Mouse (Mus musculus): ENCODE data around the gene Ralb. TPM values are rescaled to one million over a fixed set of nuclear protein-coding genes. Genes with fewer than 3 reads are reported as not detected.

Ralb gene
- 60.8 and 63.0 TPM in 2 replicates for polyA plus RNA-seq (2015; fragmentation: Nextera tagmentation; extraction: Ambion mirVana)

DNA sequence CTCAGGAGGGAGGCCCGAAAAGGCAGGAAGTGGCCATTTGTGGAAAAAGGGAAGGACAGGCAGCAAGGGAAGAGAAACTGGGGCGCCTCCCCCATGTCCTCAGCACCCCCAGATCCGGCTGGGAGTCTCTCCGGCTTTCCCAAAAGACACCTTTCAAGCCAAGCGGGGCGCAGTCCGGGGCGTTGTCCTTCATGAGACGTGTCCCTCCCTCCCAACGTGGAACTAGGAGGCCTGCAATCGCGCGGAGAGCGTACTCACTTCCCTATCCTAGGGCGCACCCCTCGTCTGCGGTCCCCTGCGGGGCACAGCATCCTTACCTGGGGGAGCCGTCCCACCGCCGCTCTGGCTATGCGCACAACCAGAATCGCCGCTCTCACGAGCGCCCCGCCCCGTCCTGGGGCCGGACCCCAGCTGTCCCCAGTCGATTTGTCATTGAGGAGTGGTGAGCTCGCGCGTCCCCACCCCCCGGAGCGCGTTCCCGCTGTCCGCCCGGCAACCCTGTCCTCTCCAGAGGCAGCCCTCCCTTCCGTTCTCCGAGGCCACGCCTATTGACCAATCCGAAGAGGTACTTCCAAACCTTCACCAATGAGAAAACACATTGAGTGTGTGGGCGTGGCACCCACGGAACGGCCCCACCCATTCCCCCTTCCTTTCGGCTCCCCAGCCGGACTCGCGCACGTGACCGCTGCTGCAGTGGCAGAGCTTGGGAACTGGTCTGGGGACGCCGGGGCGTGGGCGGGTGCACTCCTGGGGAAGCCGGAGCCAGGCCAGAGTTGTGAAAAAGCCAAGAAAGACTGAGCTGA is at the start of gene Ralb:
Gene Ralb (minus strand): TSS at position 535 of the 803 bp plus-strand sequence.

GRCm38 (mm10) chr1:119525689-119526591 is 21.3 kb upstream of the Ralb start, which contains the start of gene Tmem185b:
Tmem185b (plus strand) TSS chr1:119526160.

DNA sequence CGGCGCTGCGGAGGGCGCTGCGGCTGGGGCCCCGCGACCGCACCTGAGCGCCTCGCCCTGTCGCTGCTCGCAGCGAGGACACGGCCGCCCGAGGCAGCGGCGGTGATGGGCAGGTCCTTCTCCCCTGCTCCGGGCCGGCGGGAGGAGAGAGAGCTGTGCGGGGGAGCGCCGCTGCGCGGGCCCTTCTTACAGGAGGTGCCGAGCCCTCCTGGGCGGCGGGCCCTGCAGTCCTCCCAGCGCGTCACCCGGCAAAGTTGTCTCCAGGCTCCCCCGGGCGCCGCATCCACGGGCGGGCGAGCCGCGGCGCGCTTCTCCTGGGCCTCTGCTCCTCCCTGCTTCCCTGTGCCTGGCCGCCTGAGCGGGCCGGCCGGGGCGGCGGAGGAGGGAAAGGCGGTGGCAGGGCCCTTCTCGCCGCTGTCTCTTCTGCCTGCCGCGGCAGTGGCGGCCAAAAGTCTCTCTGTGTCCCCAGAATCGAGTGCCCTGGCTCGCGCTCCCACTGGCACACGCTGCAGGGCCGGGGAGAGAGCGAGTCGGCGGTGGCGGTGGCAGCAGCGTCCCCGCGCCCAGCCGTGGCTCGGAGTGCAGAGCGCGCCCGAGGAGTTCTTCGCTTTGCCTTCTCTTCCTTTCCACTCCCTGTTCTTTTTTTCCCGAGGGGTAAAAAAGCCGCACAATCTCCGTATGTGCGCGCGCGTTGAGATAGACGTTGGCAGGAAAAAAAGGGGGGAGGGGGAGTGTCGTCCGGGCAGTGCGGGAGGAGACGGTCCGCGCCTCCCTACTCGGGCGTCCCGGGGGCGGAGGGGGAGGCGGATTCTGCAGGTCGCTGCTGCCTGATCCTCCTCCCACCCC is 82.8 kb downstream of the Ralb start, which contains the start of gene Inhbb:
Gene Inhbb (minus strand): TSS at position 673 of the 846 bp plus-strand sequence.

Other genes with a start within 250 kb of the Ralb start
- 3.0 and 4.1 TPM in 2 replicates for gene Inhbb, start 82.5 kb downstream of the Ralb start, polyA plus RNA-seq (2015; fragmentation: Nextera tagmentation; extraction: Ambion mirVana)
- gene Tmem185b, start 21.4 kb upstream of the Ralb start, polyA plus RNA-seq (2015; fragmentation: Nextera tagmentation; extraction: Ambion mirVana) = 15.9 and 17.3 TPM in 2 replicates
- 12.5 and 13.2 TPM in 2 replicates for gene Epb41l5, start 144.2 kb upstream of the Ralb start, polyA plus RNA-seq (2015; fragmentation: Nextera tagmentation; extraction: Ambion mirVana)